Mouse (Mus musculus) neural tube, postnatal 0 days (tissue): ENCODE measurements around the gene Tcp10c. TPM values are rescaled to one million over a fixed set of nuclear protein-coding genes. Genes with fewer than 3 reads are reported as not detected.

Source experiments
- polyA plus RNA-seq: library from polyadenylated mRNA; unstranded; fragments of >200 nt; fragmentation: Nextera tagmentation; extraction: Ambion mirVana; gene quantifications from 2 replicates; pipeline ENCODE4 v1.2.1, GENCODE M21; 2015

Gene Tcp10c
- polyA plus RNA-seq: 0.14 TPM in 1 of 2 replicates, not detected in the other

DNA sequence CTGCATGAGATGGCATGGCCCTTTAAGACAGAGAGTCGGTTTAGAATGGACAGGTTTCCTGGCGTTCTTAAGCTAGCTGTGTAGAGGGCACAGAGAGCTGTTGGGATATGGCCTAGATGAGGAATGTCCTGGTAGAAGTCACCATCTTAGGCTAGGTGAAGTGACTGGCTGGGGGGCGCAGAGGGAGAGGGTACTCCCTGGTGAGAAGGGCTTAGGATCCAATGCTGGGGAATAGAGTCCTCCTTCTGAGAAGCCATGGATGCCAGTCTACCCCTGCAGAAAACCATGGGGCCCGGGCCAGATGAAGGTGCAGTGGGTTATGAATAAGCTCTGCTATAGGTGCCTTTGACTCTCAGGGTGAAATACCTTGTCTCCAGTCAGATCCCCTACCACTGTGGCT is at the start of gene Tcp10c:
Gene Tcp10c (plus strand): TSS at position 52 of the 400 bp plus-strand sequence.

Other genes with a start within 250 kb of the Tcp10c start
- 0.08 TPM in 1 of 2 replicates, not detected in the other for gene Unc93a, start 222.8 kb upstream of the Tcp10c start, polyA plus RNA-seq
- not detected in 2 replicates for gene Smok2a, start 133.4 kb upstream of the Tcp10c start, polyA plus RNA-seq
- gene Smok2b, start 124.3 kb upstream of the Tcp10c start, polyA plus RNA-seq: not detected in 2 replicates